Mouse (Mus musculus) olfactory bulb, adult 2 months (tissue): ENCODE measurements around the gene Ccr10.

Source experiments
- CTCF ChIP-seq: fragments of 200-500 bp; IDR thresholded peaks from 2 replicates; pipeline ENCODE4 v1.5.1; 2012; ENCODE audit warnings: low read depth, mild to moderate bottlenecking, low read length, moderate library complexity; ENCODE audit not compliant: insufficient read depth
- POLR2A ChIP-seq: fragments of 200-500 bp; IDR thresholded peaks from 2 replicates; pipeline ENCODE4 v1.6.1; 2012; ENCODE audit warnings: mild to moderate bottlenecking, low read depth, low read length, moderate library complexity; ENCODE audit not compliant: insufficient read depth

DNA sequence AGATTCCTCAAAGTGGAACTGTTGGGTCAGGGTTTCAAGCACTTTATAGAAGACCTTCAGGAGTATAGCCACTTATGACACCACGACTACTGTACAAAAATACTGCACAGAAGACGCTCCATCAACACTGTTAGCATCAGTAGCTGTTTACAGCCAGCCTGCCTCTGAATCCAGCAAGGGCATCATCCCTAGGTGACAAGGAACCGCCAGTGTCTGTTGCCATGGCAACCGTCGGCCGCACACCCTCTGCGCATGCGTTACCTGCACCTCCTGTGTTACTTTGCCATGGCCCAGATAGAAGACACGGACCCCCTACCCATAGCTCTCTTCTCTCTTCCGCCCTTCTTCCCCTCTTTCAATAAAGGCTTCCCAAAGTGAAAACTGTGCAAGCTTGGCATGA lies 28.9 kb downstream of the Ccr10 start:
- TF ChIP-seq POLR2A (no peak), CTCF (no peak)
